8 mouse cellular contexts compared by ENCODE assay signal in the genomic region with DNA sequence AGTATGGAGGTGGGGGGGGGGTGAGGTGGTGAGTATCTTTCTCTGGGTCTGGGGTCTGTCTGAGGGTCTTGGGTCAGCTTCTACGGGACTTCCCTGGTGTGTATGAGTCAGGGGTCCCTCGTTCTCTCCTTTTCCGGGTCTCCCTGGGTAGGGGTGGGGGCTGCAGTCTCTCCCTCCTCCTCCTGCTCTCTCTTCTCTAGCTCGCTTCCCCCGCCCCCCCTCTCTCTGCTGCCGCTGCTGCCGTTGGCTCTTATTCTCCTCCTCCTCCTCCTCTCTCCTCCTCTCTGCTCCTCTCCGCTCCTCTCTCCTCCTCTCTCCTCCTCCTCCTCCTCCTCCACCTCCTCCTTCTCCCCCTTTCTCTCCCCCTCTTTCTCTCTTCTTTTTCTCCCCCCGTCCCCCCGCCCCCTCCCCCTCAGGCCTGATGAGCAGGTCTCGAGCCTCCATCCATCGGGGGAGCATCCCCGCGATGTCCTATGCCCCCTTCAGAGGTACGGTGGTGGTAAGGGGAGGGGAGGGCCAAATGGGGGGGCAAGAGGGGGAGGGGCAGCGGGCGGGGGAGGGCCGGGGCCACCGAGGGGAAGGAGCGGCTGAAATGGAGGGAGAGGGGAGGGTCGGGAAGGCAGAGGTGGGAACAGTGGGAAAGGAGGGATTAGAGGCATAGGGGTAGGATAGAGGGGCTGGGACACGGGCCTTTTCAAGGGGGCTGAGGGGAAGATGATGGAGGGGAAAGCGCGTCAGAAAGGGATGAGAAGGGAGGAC. TPM values are rescaled to one million over a fixed set of nuclear protein-coding genes. Genes with fewer than 3 reads are reported as not detected.
DNase-seq lines count a peak whose midpoint lies in the region; ATAC-seq lines count a peak whose summit lies in the region.

A gene (plus strand): TSS at position 223 of the 759 bp plus-strand sequence.

- peaks cover 26% of the 10 kb centered on the region for H3K79me2 ChIP-seq in macrophage (ENCODE audit: inconsistent target)

- no peaks in the 10 kb centered on the region for H3K9me3 ChIP-seq in forebrain, embryonic 15.5 days

- peak within 1 kb of the TSS; percentile 99 for H3K4me2 ChIP-seq in forebrain, embryonic 15.5 days (replicated peaks)

- peak within 1 kb of the TSS; percentile 87 for H3K4me3 ChIP-seq in forebrain, embryonic 15.5 days
- peak within 1 kb of the TSS; percentile 38 for H3K4me3 ChIP-seq in macrophage (ENCODE audit: inconsistent target)

- H3K27ac ChIP-seq in forebrain, embryonic 15.5 days (replicated peaks), result peak within 1 kb of the TSS; percentile 98
- H3K27ac ChIP-seq in macrophage, result peak within 1 kb of the TSS; percentile 78

- no peak for ATAC-seq in cerebellum, adult (ENCODE audit: insufficient number of reproducible peaks, low FRiP score, low TSS enrichment)
- peak; percentile 22; the same call in 1 of the 2 replicates for ATAC-seq in forebrain, embryonic 15.5 days (replicated peaks)

- no peaks in the 10 kb centered on the region for H3K27me3 ChIP-seq in forebrain, embryonic 15.5 days

- peak within 1 kb of the TSS; percentile 77 for H3K9ac ChIP-seq in forebrain, embryonic 15.5 days (replicated peaks)

- peak; percentile 53 for DNase-seq in cerebellum, adult 11 months
- peak; percentile 41 for DNase-seq in urinary bladder, postnatal 14 days (ENCODE audit: low spot score)
- DNase-seq in urinary bladder, postnatal 36 days (ENCODE audit: low spot score in 2 of 2), result no peak
- peak; percentile 26 to 53 for DNase-seq in kidney, postnatal 36 days
- DNase-seq in testis, postnatal 10 days (ENCODE audit: low spot score), result peak; percentile 74

- peaks cover 73% of the 10 kb centered on the region for H3K4me1 ChIP-seq in forebrain, embryonic 15.5 days

- peaks cover 6% of the 10 kb centered on the region; the same call in 1 of the 2 replicates for H3K36me3 ChIP-seq in forebrain, embryonic 15.5 days
- H3K36me3 ChIP-seq in macrophage (ENCODE audit: inconsistent target), result no peaks in the 10 kb centered on the region; the same call in 1 of the 2 replicates

- WGBS in forebrain, embryonic 15.5 days, result under 1% methylated on average over 19 of the region's 24 CpGs
- 29% methylated on average over 10 of the region's 24 CpGs for WGBS in macrophage (ENCODE audit: missing documents)

RNA-seq across cellular contexts. Expression of the gene that starts here (rescaled TPM):
- 6.5 and 7.3 TPM in 2 replicates for polyA plus RNA-seq in forebrain, embryonic 15.5 days (2015; fragmentation: Nextera tagmentation; extraction: Ambion mirVana)
- total RNA-seq in macrophage (2018; cell fraction: chromatin; rRNA removed), result 1 to 10 TPM; 1.8 to 8.5 (median 5.6) TPM
- total RNA-seq in macrophage (2018; cell fraction: cytosol; rRNA removed), result 1 to 10 TPM in 5 of 26 experiments, under 1 TPM in 21; 0.39 to 1.7 (median 0.73) TPM
- total RNA-seq in macrophage (2018; cell fraction: nucleus; rRNA removed), result 1 to 10 TPM in 25 of 26 experiments, under 1 TPM in 1; 0.58 to 6.1 (median 3.0) TPM
- polyA plus RNA-seq in macrophage (2018), result 0.32 to 1.8 TPM (median 0.85 TPM) in 3 replicates

Comparison
In these comparisons a context has a peak if more than half of its experiments do, and no peak if none do; other contexts are left out.
1. DNase-seq: peak in cerebellum, adult 11 months (single experiment), urinary bladder, postnatal 14 days (single experiment), kidney, postnatal 36 days (2 of 2) and testis, postnatal 10 days (single experiment); none in urinary bladder, postnatal 36 days (0 of 2).